Mouse (Mus musculus) testis, adult 2 months (tissue): Measurements from ENCODE around the gene Klhdc10. TPM values are rescaled to one million over a fixed set of nuclear protein-coding genes. Genes with fewer than 3 reads are reported as not detected.

Experiments
- H3K27ac ChIP-seq: fragments of 200-500 bp; 2 replicates; pipeline ENCODE4 v1.5.1; 2012; ENCODE audit warnings: low read depth, low read length; ENCODE audit not compliant: control insufficient read depth, insufficient read depth
- H3K27me3 ChIP-seq: fragments of 200-500 bp; 2 replicates; pipeline ENCODE4 v1.6.1; 2012; ENCODE audit warnings: mild to moderate bottlenecking, low read length, moderate library complexity; ENCODE audit not compliant: control insufficient read depth, insufficient read depth
- H3K36me3 ChIP-seq: fragments of 200-500 bp; 2 replicates; pipeline ENCODE4 v1.6.1; 2012; ENCODE audit warnings: mild to moderate bottlenecking, low read length; ENCODE audit not compliant: control insufficient read depth, insufficient read depth
- H3K4me1 ChIP-seq: fragments of 200-500 bp; 2 replicates; pipeline ENCODE4 v1.6.1; 2012; ENCODE audit warnings: low read length; ENCODE audit not compliant: control insufficient read depth, insufficient read depth
- H3K4me3 ChIP-seq: fragments of 200-500 bp; 2 replicates; pipeline ENCODE4 v1.5.1; 2012; ENCODE audit warnings: low read depth, mild to moderate bottlenecking, low read length, moderate library complexity, mixed read lengths; ENCODE audit not compliant: control insufficient read depth
- CTCF ChIP-seq: fragments of 200-500 bp; IDR thresholded peaks from 2 replicates; pipeline ENCODE4 v1.5.1; 2012; ENCODE audit warnings: low read depth, mild to moderate bottlenecking, inconsistent platforms, low read length, moderate library complexity; ENCODE audit not compliant: control insufficient read depth, insufficient read depth, insufficient replicate concordance
- POLR2A ChIP-seq: fragments of 200-500 bp; IDR thresholded peaks from 2 replicates; pipeline ENCODE4 v1.6.1; 2012; ENCODE audit warnings: low read depth, mild to moderate bottlenecking, inconsistent platforms, low read length, moderate library complexity; ENCODE audit not compliant: control insufficient read depth
- polyA plus RNA-seq: library from polyadenylated mRNA; depleted of rRNA; stranded (reverse); fragments of >200 nt; gene quantifications from 2 replicates; pipeline ENCODE4 v1.2.3, GENCODE M21; 2012; rRNA removed

The Klhdc10 gene
- polyA plus RNA-seq, 1 experiment: 115 TPM

- Histone ChIP-seq H3K4me3 (no peak overlapping the region), H3K27me3 (no peaks in the 10 kb centered on the region), H3K4me1 (no peaks in the 10 kb centered on the region), H3K36me3 (peaks cover 3% of the 10 kb centered on the region; the same call in 1 of the 2 replicates), H3K27ac (no peak overlapping the region)
- no peak for TF ChIP-seq CTCF
- no peak for TF ChIP-seq POLR2A
These were observed 77.8 kb downstream of the Klhdc10 start for GRCm38 (mm10) chr6:30479418-30479817.

GRCm38 (mm10) chr6:30482908-30483307 lies 81.2 kb downstream of the Klhdc10 start:
- Histone ChIP-seq H3K27me3 (no peaks in the 10 kb centered on the region), H3K4me1 (no peaks in the 10 kb centered on the region), H3K4me3 (no peak overlapping the region), H3K27ac (no peak overlapping the region), H3K36me3 (peaks cover 3% of the 10 kb centered on the region; the same call in 1 of the 2 replicates)
- TF ChIP-seq CTCF: no peak
- no peak for TF ChIP-seq POLR2A

- H3K4me3 ChIP-seq: no peak overlapping the region
- no peaks in the 10 kb centered on the region for H3K4me1 ChIP-seq
- peaks cover 3% of the 10 kb centered on the region; the same call in 1 of the 2 replicates for H3K36me3 ChIP-seq
- no peak for TF ChIP-seq POLR2A
- TF ChIP-seq CTCF: no peak
- no peak overlapping the region for H3K27ac ChIP-seq
- no peaks in the 10 kb centered on the region for H3K27me3 ChIP-seq
These were observed 84.8 kb downstream of the Klhdc10 start for GRCm38 (mm10) chr6:30486504-30486903.

GRCm38 (mm10) chr6:30499049-30499448 lies 97.4 kb downstream of the Klhdc10 start:
- H3K27me3 ChIP-seq: no peaks in the 10 kb centered on the region
- TF ChIP-seq POLR2A (no peak), CTCF (no peak)
- no peaks in the 10 kb centered on the region for H3K4me1 ChIP-seq
- peaks cover 5% of the 10 kb centered on the region for H3K36me3 ChIP-seq
- no peak overlapping the region for H3K4me3 ChIP-seq
- no peak overlapping the region for H3K27ac ChIP-seq

Other genes starting within 250 kb of the Klhdc10 start
- gene Ube2h, start 97.3 kb upstream of the Klhdc10 start, polyA plus RNA-seq: 35.4 and 43.8 TPM in 2 replicates
- 15.2 and 15.7 TPM in 2 replicates for gene Zc3hc1, start 10.8 kb upstream of the Klhdc10 start, polyA plus RNA-seq
- 77.8 and 92.3 TPM in 2 replicates for gene Tmem209, start 107.9 kb downstream of the Klhdc10 start, polyA plus RNA-seq
- 109 and 119 TPM in 2 replicates for gene Ssmem1, start 108.0 kb downstream of the Klhdc10 start, polyA plus RNA-seq
- 1.1 and 1.4 TPM in 2 replicates for gene Cpa2, start 139.7 kb downstream of the Klhdc10 start, polyA plus RNA-seq
- 0.05 TPM in 1 of 2 replicates, not detected in the other for gene Cpa4, start 166.5 kb downstream of the Klhdc10 start, polyA plus RNA-seq
- gene Cpa5, start 209.1 kb downstream of the Klhdc10 start, polyA plus RNA-seq: 76.6 and 89.5 TPM in 2 replicates
- 0.28 and 0.62 TPM in 2 replicates for gene Cpa1, start 237.3 kb downstream of the Klhdc10 start, polyA plus RNA-seq